Mouse (Mus musculus) bone marrow macrophage, adult 2 months (primary cell): ENCODE data around the gene Gng7.

Experiments
- CTCF ChIP-seq: IDR thresholded peaks from 2 replicates; pipeline ENCODE4 v1.5.1; 2012; ENCODE audit warnings: low read depth, mild to moderate bottlenecking, low read length, moderate library complexity
- POLR2A ChIP-seq: IDR thresholded peaks from 2 replicates; pipeline ENCODE4 v1.6.1; 2012; ENCODE audit warnings: mild to moderate bottlenecking, low read depth, low read length, borderline replicate concordance

DNA sequence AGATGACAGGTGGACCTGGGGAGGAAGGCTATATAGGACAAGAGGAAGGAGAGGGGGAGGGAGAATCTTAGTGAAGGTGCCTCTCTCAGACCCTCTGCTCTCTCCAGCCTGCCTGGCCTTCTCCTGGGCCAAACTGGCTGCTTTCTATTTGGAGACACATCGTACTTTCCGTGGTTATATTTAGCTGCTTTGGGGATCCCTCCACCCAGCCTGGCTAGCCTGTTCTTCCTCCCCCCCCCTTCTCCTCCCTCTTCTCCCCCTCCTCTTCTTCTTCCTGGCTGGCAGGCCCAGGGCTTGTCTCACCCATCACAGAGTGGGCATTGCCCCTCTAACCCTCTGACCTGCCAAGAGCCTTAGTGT, 73.8 kb downstream of the Gng7 start:
- TF ChIP-seq POLR2A (no peak), CTCF (no peak)
